Mouse (Mus musculus): ENCODE data around the gene Klk7. TPM values are rescaled to one million over a fixed set of nuclear protein-coding genes. Genes with fewer than 3 reads are reported as not detected.

Gene Klk7
- polyA plus RNA-seq, 1 experiment, result not detected

DNA sequence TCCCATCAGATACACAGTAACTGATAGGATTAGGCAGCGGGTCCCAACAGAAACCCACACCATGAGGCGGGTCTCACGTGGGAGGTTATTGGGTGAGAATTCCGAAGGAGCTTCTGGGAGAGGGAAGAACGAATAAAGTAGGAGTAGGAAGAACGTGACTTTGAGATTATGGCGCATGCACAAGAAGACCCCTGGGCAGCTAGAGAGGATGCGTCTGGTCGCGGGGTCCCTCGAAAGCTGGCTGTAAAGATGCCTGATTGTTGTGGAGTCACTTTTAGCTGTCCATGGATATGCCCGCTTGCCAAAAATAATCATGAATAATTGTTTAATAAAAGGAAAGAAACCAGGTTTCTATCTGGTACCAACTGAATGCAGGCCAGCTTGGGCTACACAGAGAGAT lies 46.4 kb downstream of the Klk7 start:
- TF ChIP-seq POLR2A (IDR thresholded peaks at IDR 0.05; ENCODE audit: borderline replicate concordance, insufficient read depth, low read length) (no peak), CTCF (IDR thresholded peaks at IDR 0.05; ENCODE audit: borderline replicate concordance, insufficient read depth, low read depth, low read length) (no peak)
- WGBS, result 90% methylated on average over 12 of the region's 12 CpGs
- no peaks in the 10 kb centered on the region for H3K4me1 ChIP-seq (ENCODE audit: control insufficient read depth, insufficient read depth, low read length)
- no peaks in the 10 kb centered on the region for H3K27me3 ChIP-seq (ENCODE audit: control insufficient read depth, insufficient read depth, low read length)
- DNase-seq, result no peak
- H3K27ac ChIP-seq (ENCODE audit: insufficient read depth, low read length), result no peak overlapping the region
- no peak overlapping the region for H3K4me3 ChIP-seq (replicated peaks; ENCODE audit: insufficient read depth, low read depth, low read length)

DNA sequence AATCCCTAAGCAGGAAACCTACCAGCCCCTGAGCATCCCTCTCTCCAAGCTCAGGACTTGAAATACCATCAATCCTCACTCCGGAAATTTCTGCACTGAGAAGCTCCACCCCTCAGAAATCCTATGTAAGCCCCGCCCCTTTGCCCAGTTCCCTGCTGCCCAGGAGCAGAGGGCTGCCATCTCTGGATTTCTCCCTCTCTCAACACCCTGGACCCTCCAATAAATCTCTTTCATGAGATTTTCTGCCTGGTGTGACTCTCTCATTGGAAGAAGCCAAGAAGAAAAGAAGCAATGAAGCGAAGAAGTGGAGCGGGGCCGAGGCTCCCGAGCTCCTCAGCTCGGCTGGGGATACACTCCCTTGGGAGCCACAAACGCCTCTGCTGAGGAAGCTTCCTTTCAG lies 49.3 kb downstream of the Klk7 start:
- no peak for DNase-seq
- H3K4me1 ChIP-seq (ENCODE audit: control insufficient read depth, insufficient read depth, low read length), result no peaks in the 10 kb centered on the region
- no peaks in the 10 kb centered on the region for H3K27me3 ChIP-seq (ENCODE audit: control insufficient read depth, insufficient read depth, low read length)
- H3K27ac ChIP-seq (ENCODE audit: insufficient read depth, low read length), result no peak overlapping the region
- TF ChIP-seq CTCF (IDR thresholded peaks at IDR 0.05; ENCODE audit: borderline replicate concordance, insufficient read depth, low read depth, low read length), result no peak
- TF ChIP-seq POLR2A (IDR thresholded peaks at IDR 0.05; ENCODE audit: borderline replicate concordance, insufficient read depth, low read length), result no peak
- no peak overlapping the region for H3K4me3 ChIP-seq (replicated peaks; ENCODE audit: insufficient read depth, low read depth, low read length)
- 28% methylated on average over 8 of the region's 8 CpGs for WGBS

Other genes with a start within 250 kb of the Klk7 start
- 10.3 and 10.9 TPM in 2 replicates for gene Zfp658, start 249.0 kb upstream of the Klk7 start, polyA plus RNA-seq (2012; rRNA removed)
- 11.6 and 13.2 TPM in 2 replicates for gene Zfp719, start 231.7 kb upstream of the Klk7 start, polyA plus RNA-seq (2012; rRNA removed)
- gene Zfp819, start 204.1 kb upstream of the Klk7 start, polyA plus RNA-seq (2012; rRNA removed), result 0.05 and 0.10 TPM in 2 replicates
- gene Ceacam18, start 176.6 kb upstream of the Klk7 start, polyA plus RNA-seq (2012; rRNA removed), result 0.13 TPM in 1 of 2 replicates, not detected in the other
- gene Siglece, start 151.1 kb upstream of the Klk7 start, polyA plus RNA-seq (2012; rRNA removed), result 0.44 and 0.54 TPM in 2 replicates
- gene Ctu1, start 139.3 kb upstream of the Klk7 start, polyA plus RNA-seq (2012; rRNA removed), result 9.2 and 10.0 TPM in 2 replicates
- not detected in 2 replicates for gene Klk14, start 120.9 kb upstream of the Klk7 start, polyA plus RNA-seq (2012; rRNA removed)
- gene Klk13, start 98.7 kb upstream of the Klk7 start, polyA plus RNA-seq (2012; rRNA removed), result not detected in 2 replicates
- not detected in 2 replicates for gene Klk12, start 42.4 kb upstream of the Klk7 start, polyA plus RNA-seq (2012; rRNA removed)
- gene Klk11, start 36.7 kb upstream of the Klk7 start, polyA plus RNA-seq (2012; rRNA removed), result not detected in 2 replicates
- gene Klk10, start 30.3 kb upstream of the Klk7 start, polyA plus RNA-seq (2012; rRNA removed), result 0.20 and 0.24 TPM in 2 replicates
- 0.07 and 0.11 TPM in 2 replicates for gene Klk9, start 19.4 kb upstream of the Klk7 start, polyA plus RNA-seq (2012; rRNA removed)
- gene Klk8, start 13.7 kb upstream of the Klk7 start, polyA plus RNA-seq (2012; rRNA removed), result 1.6 and 1.9 TPM in 2 replicates
- gene Klk6, start 13.2 kb downstream of the Klk7 start, polyA plus RNA-seq (2012; rRNA removed), result 88.4 and 102 TPM in 2 replicates
- gene Klk5, start 30.7 kb downstream of the Klk7 start, polyA plus RNA-seq (2012; rRNA removed), result not detected in 2 replicates
- gene Klk4, start 69.9 kb downstream of the Klk7 start, polyA plus RNA-seq (2012; rRNA removed), result not detected in 2 replicates
- not detected in 2 replicates for gene Klk15, start 122.4 kb downstream of the Klk7 start, polyA plus RNA-seq (2012; rRNA removed)
- not detected in 2 replicates for gene Klk1b8, start 139.4 kb downstream of the Klk7 start, polyA plus RNA-seq (2012; rRNA removed)
- gene Klk1b1, start 155.5 kb downstream of the Klk7 start, polyA plus RNA-seq (2012; rRNA removed), result not detected in 2 replicates
- gene Klk1b9, start 164.8 kb downstream of the Klk7 start, polyA plus RNA-seq (2012; rRNA removed), result 0.13 and 0.25 TPM in 2 replicates
- gene Klk1b11, start 184.6 kb downstream of the Klk7 start, polyA plus RNA-seq (2012; rRNA removed), result not detected in 2 replicates
- not detected in 2 replicates for gene Klk1b26, start 200.9 kb downstream of the Klk7 start, polyA plus RNA-seq (2012; rRNA removed)
- 0.38 and 0.51 TPM in 2 replicates for gene Klk1b27, start 241.0 kb downstream of the Klk7 start, polyA plus RNA-seq (2012; rRNA removed)